Mouse (Mus musculus) forebrain, embryonic 15.5 days (tissue): Measurements from ENCODE around the gene Vpreb3. TPM values are rescaled to one million over a fixed set of nuclear protein-coding genes. Genes with fewer than 3 reads are reported as not detected.
A peak's percentile ranks its signal among the peaks of the same experiment; 100 is the strongest.

Source experiments
- ATAC-seq: fragments of 200-750 bp; cut with Nextera tagmentation; replicated peaks from 2 replicates; pipeline ENCODE4 v1.8.0; 2017; ENCODE audit warnings: mild to moderate bottlenecking, moderate TSS enrichment, moderate library complexity
- H3K27ac ChIP-seq: fragments of 300-500 bp; sonication (generic); replicated peaks from 2 replicates; pipeline ENCODE4 v1.5.1; 2015; ENCODE audit warnings: mild to moderate bottlenecking, inconsistent platforms
- H3K27me3 ChIP-seq: fragments of 300-500 bp; sonication (generic); 2 replicates; pipeline ENCODE4 v1.6.1; 2015; ENCODE audit warnings: inconsistent platforms
- H3K36me3 ChIP-seq: fragments of 300-500 bp; sonication (generic); 2 replicates; pipeline ENCODE4 v1.6.1; 2015; ENCODE audit warnings: mild to moderate bottlenecking, inconsistent platforms
- H3K4me1 ChIP-seq: fragments of 300-500 bp; sonication (generic); 2 replicates; pipeline ENCODE4 v1.6.1; 2015; ENCODE audit warnings: inconsistent platforms
- H3K4me2 ChIP-seq: fragments of 300-500 bp; sonication (generic); replicated peaks from 2 replicates; pipeline ENCODE4 v1.6.1; 2015; ENCODE audit warnings: mild to moderate bottlenecking, inconsistent platforms
- H3K4me3 ChIP-seq: fragments of 300-500 bp; sonication (generic); 2 replicates; pipeline ENCODE4 v1.5.1; 2015; ENCODE audit warnings: mild to moderate bottlenecking, inconsistent platforms
- H3K9ac ChIP-seq: fragments of 300-500 bp; sonication (generic); replicated peaks from 2 replicates; pipeline ENCODE4 v1.6.1; 2015; ENCODE audit warnings: mild to moderate bottlenecking, inconsistent platforms
- H3K9me3 ChIP-seq: fragments of 300-500 bp; sonication (generic); 2 replicates; pipeline ENCODE4 v1.6.1; 2016; ENCODE audit warnings: inconsistent platforms
- WGBS: fragments of 180-500 bp; shearing (Covaris S2); methylation state at CpG from one replicate; pipeline ENCODE4 v1.1.7; 2015; ENCODE audit warnings: mixed read lengths; 5-methylcytosine and 5-hydroxymethylcytosine counted together
- polyA plus RNA-seq: library from polyadenylated mRNA; unstranded; fragments of >200 nt; fragmentation: Nextera tagmentation; extraction: Ambion mirVana; gene quantifications from 2 replicates; pipeline ENCODE4 v1.2.1, GENCODE M21; 2015

Gene Vpreb3
- polyA plus RNA-seq, 1 experiment from 2014 or later: 0.48 TPM

- Histone ChIP-seq H3K36me3 (no peaks in the 10 kb centered on the region), H3K4me2 (no peak overlapping the region), H3K9ac (no peak overlapping the region), H3K4me1 (peaks cover 20% of the 10 kb centered on the region), H3K27ac (no peak overlapping the region), H3K9me3 (no peaks in the 10 kb centered on the region), H3K27me3 (peaks cover 10% of the 10 kb centered on the region; the same call in 1 of the 2 replicates), H3K4me3 (no peak overlapping the region)
- ATAC-seq: no peak
- WGBS: 80% methylated on average over 5 of the region's 5 CpGs
Observed at GRCm38 (mm10) chr10:75948079-75948478, 5.2 kb downstream of the Vpreb3 start.

- Histone ChIP-seq H3K9me3 (no peaks in the 10 kb centered on the region), H3K4me3 (no peak overlapping the region), H3K36me3 (no peaks in the 10 kb centered on the region), H3K27me3 (peaks cover 14% of the 10 kb centered on the region; the same call in 1 of the 2 replicates), H3K4me2 (no peak overlapping the region), H3K27ac (no peak overlapping the region), H3K9ac (no peak overlapping the region), H3K4me1 (peaks cover 13% of the 10 kb centered on the region)
- WGBS: 85% methylated on average over 22 of the region's 22 CpGs
- no peak for ATAC-seq
Observed at GRCm38 (mm10) chr10:75949053-75950045, 6.5 kb downstream of the Vpreb3 start.

- Histone ChIP-seq H3K4me1 (peaks cover 11% of the 10 kb centered on the region), H3K27me3 (peaks cover 14% of the 10 kb centered on the region; the same call in 1 of the 2 replicates), H3K9ac (peak overlapping the region; percentile 40), H3K4me3 (peak overlapping the region; percentile 39), H3K4me2 (peak overlapping the region; percentile 78), H3K27ac (no peak overlapping the region), H3K9me3 (no peaks in the 10 kb centered on the region), H3K36me3 (no peaks in the 10 kb centered on the region)
- peak; percentile 57 for ATAC-seq
- 3% methylated on average over 23 of the region's 23 CpGs for WGBS
Observed at GRCm38 (mm10) chr10:75950791-75951210, 7.9 kb downstream of the Vpreb3 start.

- Histone ChIP-seq H3K9me3 (no peaks in the 10 kb centered on the region), H3K4me3 (peak overlapping the region; percentile 39), H3K4me2 (peak overlapping the region; percentile 78), H3K4me1 (peaks cover 11% of the 10 kb centered on the region), H3K36me3 (no peaks in the 10 kb centered on the region), H3K27ac (no peak overlapping the region), H3K27me3 (peaks cover 14% of the 10 kb centered on the region; the same call in 1 of the 2 replicates), H3K9ac (peak overlapping the region; percentile 40)
- 3% methylated on average over 13 of the region's 13 CpGs for WGBS
- ATAC-seq: peak; percentile 26; the same call in 1 of the 2 replicates
Observed at GRCm38 (mm10) chr10:75951424-75952050, 8.7 kb downstream of the Vpreb3 start.

GRCm38 (mm10) chr10:75954381-75954811, 11.5 kb downstream of the Vpreb3 start, which contains the start of gene Gm5134:
Gm5134 (plus strand) TSS chr10:75954514.
- ATAC-seq: 0 out of 2 replicates have a peak, but pooled peaks have one; percentile 18
- Histone ChIP-seq H3K36me3 (no peaks in the 10 kb centered on the region), H3K9me3 (no peaks in the 10 kb centered on the region), H3K27me3 (peaks cover 14% of the 10 kb centered on the region; the same call in 1 of the 2 replicates), H3K9ac (no peak within 1 kb of the TSS), H3K4me1 (peaks cover 11% of the 10 kb centered on the region), H3K27ac (no peak within 1 kb of the TSS), H3K4me3 (peak within 1 kb of the TSS; percentile 15), H3K4me2 (peak within 1 kb of the TSS; percentile 32)
- 30% methylated on average over 20 of the region's 20 CpGs for WGBS

- Histone ChIP-seq H3K9ac (no peak overlapping the region), H3K4me3 (no peak overlapping the region)
- 90% methylated on average over 10 of the region's 10 CpGs for WGBS
Observed at GRCm38 (mm10) chr10:75973846-75974245, 31.0 kb downstream of the Vpreb3 start.

GRCm38 (mm10) chr10:75975216-75975615, 32.4 kb downstream of the Vpreb3 start:
- Histone ChIP-seq H3K4me1 (peaks cover 4% of the 10 kb centered on the region), H3K27ac (no peak overlapping the region), H3K9ac (no peak overlapping the region), H3K4me2 (no peak overlapping the region), H3K4me3 (no peak overlapping the region), H3K36me3 (no peaks in the 10 kb centered on the region), H3K9me3 (no peaks in the 10 kb centered on the region), H3K27me3 (no peaks in the 10 kb centered on the region)
- 72% methylated on average over 5 of the region's 5 CpGs for WGBS
- ATAC-seq: no peak

More at GRCm38 (mm10) chr10:75973846-75974245, 31.0 kb downstream of the Vpreb3 start:
- no peak for ATAC-seq
- no peaks in the 10 kb centered on the region for H3K9me3 ChIP-seq
- H3K36me3 ChIP-seq: no peaks in the 10 kb centered on the region
- no peaks in the 10 kb centered on the region for H3K27me3 ChIP-seq
- H3K27ac ChIP-seq: no peak overlapping the region
- H3K4me2 ChIP-seq: no peak overlapping the region
- H3K4me1 ChIP-seq: peaks cover 4% of the 10 kb centered on the region

GRCm38 (mm10) chr10:75978119-75978834, 35.4 kb downstream of the Vpreb3 start:
- Histone ChIP-seq H3K4me2 (no peak overlapping the region), H3K9me3 (no peaks in the 10 kb centered on the region), H3K36me3 (no peaks in the 10 kb centered on the region), H3K9ac (no peak overlapping the region), H3K27me3 (no peaks in the 10 kb centered on the region), H3K4me3 (no peak overlapping the region), H3K4me1 (peaks cover 4% of the 10 kb centered on the region), H3K27ac (no peak overlapping the region)
- WGBS: 40% methylated on average over 10 of the region's 10 CpGs
- ATAC-seq: no peak

GRCm38 (mm10) chr10:75978835-75979157, 35.9 kb downstream of the Vpreb3 start:
- Histone ChIP-seq H3K27ac (no peak overlapping the region), H3K4me3 (no peak overlapping the region), H3K36me3 (no peaks in the 10 kb centered on the region), H3K27me3 (no peaks in the 10 kb centered on the region), H3K4me1 (peaks cover 4% of the 10 kb centered on the region), H3K9ac (no peak overlapping the region), H3K4me2 (no peak overlapping the region), H3K9me3 (no peaks in the 10 kb centered on the region)
- ATAC-seq: no peak
- 50% methylated on average over 5 of the region's 5 CpGs for WGBS

- Histone ChIP-seq H3K9ac (no peak overlapping the region), H3K4me2 (no peak overlapping the region), H3K9me3 (no peaks in the 10 kb centered on the region), H3K27me3 (no peaks in the 10 kb centered on the region), H3K4me1 (peaks cover 4% of the 10 kb centered on the region), H3K4me3 (no peak overlapping the region), H3K27ac (no peak overlapping the region), H3K36me3 (no peaks in the 10 kb centered on the region)
- 69% methylated on average over 3 of the region's 3 CpGs for WGBS
- ATAC-seq: peak; percentile 71; the same call in 1 of the 2 replicates
Observed at GRCm38 (mm10) chr10:75979432-75979831, 36.6 kb downstream of the Vpreb3 start.

- Histone ChIP-seq H3K4me3 (no peak overlapping the region), H3K4me1 (peaks cover 5% of the 10 kb centered on the region; the same call in 1 of the 2 replicates), H3K27me3 (no peaks in the 10 kb centered on the region), H3K36me3 (no peaks in the 10 kb centered on the region), H3K9me3 (no peaks in the 10 kb centered on the region), H3K9ac (no peak overlapping the region), H3K4me2 (no peak overlapping the region), H3K27ac (no peak overlapping the region)
- ATAC-seq: no peak
- 54% methylated on average over 4 of the region's 4 CpGs for WGBS
Observed at GRCm38 (mm10) chr10:75990430-75991042, 47.7 kb downstream of the Vpreb3 start.
